Mouse (Mus musculus): ENCODE data around the gene Atp2b2. TPM values are rescaled to one million over a fixed set of nuclear protein-coding genes. Genes with fewer than 3 reads are reported as not detected.

Atp2b2 gene
- total RNA-seq, 2 experiments from 2014 or later = 0.10 to 0.28 TPM

GRCm38 (mm10) chr6:113998413-113998812, 44.0 kb downstream of the Atp2b2 start:
- TF ChIP-seq CTCF (IDR thresholded peaks at IDR 0.05) = no peak
- H3K27ac ChIP-seq = no peak overlapping the region
- no peak overlapping the region for H3K4me3 ChIP-seq
- DNase-seq = no peak
- intact Hi-C loops (cut with DNase I) = no loop called here

GRCm38 (mm10) chr6:113994176-113994575, 48.2 kb downstream of the Atp2b2 start:
- no peak overlapping the region for H3K27ac ChIP-seq
- H3K4me3 ChIP-seq = no peak overlapping the region
- intact Hi-C loops (cut with DNase I) = no loop called here
- no peak for DNase-seq
- TF ChIP-seq CTCF (IDR thresholded peaks at IDR 0.05) = no peak

GRCm38 (mm10) chr6:113992101-113992500, 50.3 kb downstream of the Atp2b2 start:
- intact Hi-C loops (cut with DNase I) = no loop called here
- DNase-seq = no peak
- TF ChIP-seq CTCF (IDR thresholded peaks at IDR 0.05) = no peak
- Histone ChIP-seq H3K4me3 (no peak overlapping the region), H3K27ac (no peak overlapping the region)

- TF ChIP-seq CTCF (IDR thresholded peaks at IDR 0.05) = no peak
- DNase-seq = no peak
- Histone ChIP-seq H3K4me3 (no peak overlapping the region), H3K27ac (no peak overlapping the region)
- intact Hi-C loops (cut with DNase I) = no loop called here
These were observed 50.9 kb downstream of the Atp2b2 start for GRCm38 (mm10) chr6:113991482-113991881.

GRCm38 (mm10) chr6:113990044-113990443, 52.4 kb downstream of the Atp2b2 start:
- TF ChIP-seq CTCF (IDR thresholded peaks at IDR 0.05) = peak; percentile 18; the same call in 1 of the 2 replicates
- no peak for DNase-seq
- no peak overlapping the region for H3K27ac ChIP-seq
- intact Hi-C loops (cut with DNase I) = no loop called here
- no peak overlapping the region for H3K4me3 ChIP-seq

- TF ChIP-seq CTCF (IDR thresholded peaks at IDR 0.05) = no peak
- intact Hi-C loops (cut with DNase I) = no loop called here
These were observed 53.9 kb downstream of the Atp2b2 start for GRCm38 (mm10) chr6:113988521-113988920.

GRCm38 (mm10) chr6:113986671-113987070, 55.7 kb downstream of the Atp2b2 start:
- intact Hi-C loops (cut with DNase I) = no loop called here

More at GRCm38 (mm10) chr6:113988521-113988920, 53.9 kb downstream of the Atp2b2 start:
- H3K4me3 ChIP-seq = no peak overlapping the region
- no peak overlapping the region for H3K27ac ChIP-seq
- no peak for DNase-seq

GRCm38 (mm10) chr6:113978673-113979072, 63.7 kb downstream of the Atp2b2 start:
- intact Hi-C loops (cut with DNase I) = no loop called here
- no peak overlapping the region for H3K4me3 ChIP-seq
- no peak overlapping the region for H3K27ac ChIP-seq
- DNase-seq = no peak
- TF ChIP-seq CTCF (IDR thresholded peaks at IDR 0.05) = no peak

More at GRCm38 (mm10) chr6:113986671-113987070, 55.7 kb downstream of the Atp2b2 start:
- Histone ChIP-seq H3K4me3 (no peak overlapping the region), H3K27ac (no peak overlapping the region)
- no peak for TF ChIP-seq CTCF (IDR thresholded peaks at IDR 0.05)
- no peak for DNase-seq

- no peak for DNase-seq
- no peak overlapping the region for H3K27ac ChIP-seq
- no peak overlapping the region for H3K4me3 ChIP-seq
- no peak for TF ChIP-seq CTCF (IDR thresholded peaks at IDR 0.05)
- intact Hi-C loops (cut with DNase I) = no loop called here
These were observed 64.2 kb downstream of the Atp2b2 start for GRCm38 (mm10) chr6:113978091-113978650.

- H3K4me3 ChIP-seq = no peak overlapping the region
- intact Hi-C loops (cut with DNase I) = no loop called here
- TF ChIP-seq CTCF (IDR thresholded peaks at IDR 0.05) = no peak
- no peak for DNase-seq
- no peak overlapping the region for H3K27ac ChIP-seq
These were observed 71.5 kb downstream of the Atp2b2 start for GRCm38 (mm10) chr6:113970900-113971299.

- no peak overlapping the region for H3K27ac ChIP-seq
- intact Hi-C loops (cut with DNase I) = no loop called here
- no peak overlapping the region for H3K4me3 ChIP-seq
- no peak for DNase-seq
- TF ChIP-seq CTCF (IDR thresholded peaks at IDR 0.05) = no peak
These were observed 71.9 kb downstream of the Atp2b2 start for GRCm38 (mm10) chr6:113970464-113970863.

GRCm38 (mm10) chr6:113969751-113970150, 72.7 kb downstream of the Atp2b2 start:
- TF ChIP-seq CTCF (IDR thresholded peaks at IDR 0.05) = no peak
- DNase-seq = no peak
- H3K27ac ChIP-seq = no peak overlapping the region
- intact Hi-C loops (cut with DNase I) = no loop called here
- H3K4me3 ChIP-seq = no peak overlapping the region

- TF ChIP-seq CTCF (IDR thresholded peaks at IDR 0.05) = no peak
- Histone ChIP-seq H3K4me3 (no peak overlapping the region), H3K27ac (no peak overlapping the region)
- intact Hi-C loops (cut with DNase I) = no loop called here
- DNase-seq = no peak
These were observed 79.6 kb downstream of the Atp2b2 start for GRCm38 (mm10) chr6:113962811-113963210.

GRCm38 (mm10) chr6:113961658-113962057, 80.8 kb downstream of the Atp2b2 start:
- DNase-seq = no peak
- no peak for TF ChIP-seq CTCF (IDR thresholded peaks at IDR 0.05)
- intact Hi-C loops (cut with DNase I) = no loop called here
- H3K4me3 ChIP-seq = no peak overlapping the region
- no peak overlapping the region for H3K27ac ChIP-seq

Data from gastrocnemius, adult 2 months (tissue).